ENCODE assay signal across 16 mouse cellular contexts in genomic region chrX:108831231-108831630, GRCm38 (mm10).
"Had no signal": no experiment of that assay in that cellular context is flagged by ENCODE, and none has a peak within 500 bp of the region (broad histone marks: within the 10 kb centered on the region; RNA-seq: fewer than 3 reads in every experiment).

No protein-coding gene starts in this region.

- DNase-seq: retina, postnatal 1 day; right cerebral cortex, adult 18-20 months; right cerebral cortex, postnatal 14 days; right cerebral cortex, postnatal 25 days; right cerebral cortex, postnatal 4 days; spleen, adult 18-20 months; thymus, adult 18-20 months; thymus, adult 2 months; thymus, postnatal 14 days; thymus, postnatal 25 days; thymus, postnatal 36 days; thymus, postnatal 4 days had no signal

- H3K27me3 ChIP-seq: neural tube, embryonic 13.5 days; neural tube, embryonic 15.5 days; stomach, embryonic 15.5 days had no signal

- H3K27ac ChIP-seq: neural tube, embryonic 13.5 days; neural tube, embryonic 15.5 days; stomach, embryonic 15.5 days; stomach, postnatal 0 days had no signal

- H3K9me3 ChIP-seq: neural tube, embryonic 13.5 days; neural tube, embryonic 15.5 days; stomach, embryonic 15.5 days had no signal

- H3K4me1 ChIP-seq: neural tube, embryonic 13.5 days; neural tube, embryonic 15.5 days; stomach, embryonic 15.5 days had no signal

- H3K36me3 ChIP-seq: neural tube, embryonic 13.5 days; neural tube, embryonic 15.5 days; stomach, embryonic 15.5 days had no signal

- H3K4me2 ChIP-seq: neural tube, embryonic 13.5 days; neural tube, embryonic 15.5 days; stomach, embryonic 15.5 days had no signal

- H3K9ac ChIP-seq: neural tube, embryonic 13.5 days; neural tube, embryonic 15.5 days; stomach, embryonic 15.5 days had no signal

- H3K4me3 ChIP-seq: neural tube, embryonic 13.5 days; neural tube, embryonic 15.5 days; stomach, embryonic 15.5 days had no signal
